Mouse (Mus musculus): ENCODE data around the gene Dnajc1. TPM values are rescaled to one million over a fixed set of nuclear protein-coding genes. Genes with fewer than 3 reads are reported as not detected.

Gene Dnajc1
- total RNA-seq, 2 experiments from 2014 or later: 8.5 to 12.5 TPM

DNA sequence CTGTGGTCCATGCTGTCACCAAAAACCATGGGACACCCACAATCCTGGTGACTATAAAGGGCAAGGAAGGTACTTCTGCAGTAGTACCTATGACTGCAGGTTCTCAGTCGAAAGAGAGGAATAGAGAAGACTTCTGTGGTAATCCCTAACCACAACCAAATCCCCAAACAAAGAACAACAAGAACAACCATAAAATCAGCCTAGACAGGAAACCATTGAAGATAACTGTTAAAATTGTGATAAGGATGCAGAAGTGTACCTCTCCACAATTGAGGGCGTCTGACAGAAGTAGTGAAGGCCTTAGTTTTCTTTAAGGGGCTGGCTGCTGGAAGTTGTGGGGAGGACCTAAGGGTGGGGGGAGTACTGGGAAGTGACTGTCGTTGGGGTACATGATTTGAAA is 91.7 kb downstream of the Dnajc1 start:
- DNase-seq: no peak

DNA sequence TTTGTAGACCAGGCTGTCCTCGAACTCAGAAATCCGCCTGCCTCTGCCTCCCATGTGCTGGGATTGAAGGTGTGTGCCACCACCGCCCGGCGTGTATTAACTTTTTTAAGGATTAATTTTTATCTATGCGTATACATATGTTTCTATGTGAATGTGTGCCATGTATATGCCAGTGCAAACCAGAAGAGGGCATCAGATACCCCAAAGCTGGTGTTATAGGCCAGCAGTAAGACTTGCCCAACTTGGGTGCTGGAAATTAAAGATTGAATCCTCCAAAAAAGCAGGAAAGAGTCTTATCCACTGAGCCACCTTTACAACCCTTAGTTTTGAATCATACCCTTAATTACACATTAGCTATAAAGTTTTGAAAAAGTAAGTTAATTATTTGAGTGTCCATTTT is 107.5 kb downstream of the Dnajc1 start:
- no peak for DNase-seq

DNA sequence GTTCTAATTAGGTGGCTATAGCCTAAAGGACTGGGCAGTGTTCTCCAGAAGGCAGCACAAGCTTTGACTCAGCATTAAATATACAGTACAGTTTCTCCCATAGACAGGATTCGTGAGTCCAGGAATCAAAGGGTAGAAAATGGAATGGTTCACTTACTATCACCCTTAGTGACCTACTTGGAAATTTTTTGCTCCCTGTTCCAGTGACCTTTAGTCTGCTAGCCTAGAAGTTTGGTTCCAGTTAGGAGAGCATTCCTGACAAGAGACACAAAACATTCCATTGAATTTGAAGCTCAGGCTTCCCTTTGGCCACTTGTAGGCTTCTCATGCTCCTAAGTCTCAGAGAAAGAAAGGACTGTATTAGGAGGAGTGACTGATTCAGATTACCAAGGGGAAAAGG is 126.9 kb downstream of the Dnajc1 start:
- DNase-seq: no peak

DNA sequence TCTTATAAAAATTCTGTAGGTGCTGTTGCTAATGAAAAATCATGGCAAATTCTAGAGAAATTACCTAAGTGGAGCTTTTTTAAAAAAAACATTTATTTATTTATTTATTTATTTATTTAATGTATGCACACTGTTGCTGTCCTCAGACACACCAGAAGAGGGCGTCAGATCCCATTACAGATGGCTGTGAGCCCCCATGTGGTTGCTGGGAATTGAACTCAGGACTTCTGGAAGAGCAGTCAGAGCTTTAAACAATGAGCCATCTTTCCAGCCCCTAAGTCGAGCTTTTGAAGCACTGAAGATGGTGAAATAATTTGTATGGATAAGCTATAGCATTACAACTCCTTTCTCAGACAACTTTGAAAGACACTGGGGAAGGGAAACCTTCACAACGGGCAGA is 128.1 kb downstream of the Dnajc1 start:
- DNase-seq: no peak

DNA sequence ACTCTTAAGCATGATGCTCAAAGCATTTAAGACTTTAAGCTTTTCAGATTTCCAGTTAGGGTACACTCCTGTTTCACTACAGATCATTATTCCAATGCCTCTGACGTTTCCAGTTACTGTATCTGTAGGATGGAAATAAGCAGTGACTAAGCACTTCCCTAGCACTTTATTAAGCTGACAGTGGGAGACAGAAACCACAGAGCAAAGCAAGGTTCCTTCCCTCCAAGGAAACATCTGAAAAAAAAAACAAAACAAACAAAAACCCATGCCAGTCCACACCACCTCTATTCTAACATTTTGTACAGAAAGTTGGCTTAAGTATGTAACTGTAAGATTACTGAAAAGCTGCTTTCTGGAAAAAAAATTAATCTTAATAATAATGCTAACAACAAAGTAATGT is 130.3 kb downstream of the Dnajc1 start:
- no peak for DNase-seq

DNA sequence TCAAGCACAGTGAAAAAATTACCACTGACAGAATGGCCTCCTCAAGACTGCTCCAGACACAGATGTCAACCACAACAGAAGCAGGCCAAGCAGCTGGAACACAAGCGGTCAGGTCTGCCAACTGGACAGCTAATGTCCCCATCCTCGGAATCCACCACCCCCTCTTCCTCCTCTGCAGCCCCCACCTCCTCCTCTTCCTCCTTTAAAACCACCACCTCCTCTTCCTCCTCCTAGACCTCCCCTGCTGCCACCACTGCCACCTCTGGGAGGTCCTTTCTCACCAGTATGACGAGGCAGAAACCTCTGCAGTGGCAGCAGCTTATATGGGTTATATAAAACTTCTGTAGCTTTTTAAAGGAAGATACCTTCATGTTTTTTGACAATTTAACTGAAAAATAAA is 143.4 kb downstream of the Dnajc1 start:
- DNase-seq: no peak

DNA sequence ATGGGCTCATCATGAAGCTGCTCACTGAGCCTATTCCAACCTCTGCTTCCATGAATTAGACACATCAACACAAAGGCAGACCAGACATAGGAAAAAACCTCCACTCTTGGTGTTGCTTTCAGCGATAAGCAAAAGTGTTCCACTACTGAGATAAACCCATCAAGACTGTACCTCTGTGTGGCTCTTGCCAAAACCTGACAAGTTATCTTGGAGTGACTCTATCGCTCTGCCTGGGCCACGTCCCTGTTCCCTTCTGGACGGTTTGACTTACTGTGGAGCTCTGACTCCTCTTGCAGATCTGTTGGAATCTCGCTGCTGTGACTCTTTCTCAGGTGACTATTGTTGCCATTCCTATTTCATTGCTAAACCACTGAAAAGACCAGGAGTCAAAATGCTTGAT is 157.1 kb downstream of the Dnajc1 start:
- no peak for DNase-seq

DNA sequence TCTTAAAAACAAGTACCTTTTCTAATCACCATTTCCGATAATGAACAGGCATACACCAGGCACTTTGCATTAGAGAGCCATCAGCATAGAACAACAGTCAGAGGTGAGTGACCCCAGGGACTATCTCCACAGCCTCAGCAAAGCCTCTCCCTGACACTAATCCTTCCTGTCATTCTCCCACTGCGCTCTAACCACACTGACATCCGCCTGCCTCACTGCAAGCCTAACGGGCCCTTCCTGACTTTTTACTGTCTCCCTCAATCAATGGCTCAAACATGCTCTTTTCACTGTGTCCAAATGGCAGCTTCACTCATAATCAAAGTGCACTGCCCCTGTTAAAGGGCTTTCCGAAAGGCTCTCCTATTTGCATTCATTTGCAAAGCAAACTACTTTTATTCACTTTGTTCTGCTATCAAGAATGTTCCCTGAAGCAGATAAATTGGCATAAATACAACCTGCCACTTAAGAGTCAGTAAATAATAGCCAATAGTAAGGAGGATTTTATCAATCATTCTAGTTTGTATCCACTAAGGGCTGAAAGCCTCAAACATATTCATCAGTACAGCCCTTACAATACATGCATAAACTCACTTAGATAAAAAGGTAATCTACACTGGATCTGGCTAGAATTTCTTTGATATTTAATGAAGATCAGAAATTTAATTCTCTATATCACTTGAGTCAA is 159.6 kb downstream of the Dnajc1 start:
- DNase-seq: no peak

DNA sequence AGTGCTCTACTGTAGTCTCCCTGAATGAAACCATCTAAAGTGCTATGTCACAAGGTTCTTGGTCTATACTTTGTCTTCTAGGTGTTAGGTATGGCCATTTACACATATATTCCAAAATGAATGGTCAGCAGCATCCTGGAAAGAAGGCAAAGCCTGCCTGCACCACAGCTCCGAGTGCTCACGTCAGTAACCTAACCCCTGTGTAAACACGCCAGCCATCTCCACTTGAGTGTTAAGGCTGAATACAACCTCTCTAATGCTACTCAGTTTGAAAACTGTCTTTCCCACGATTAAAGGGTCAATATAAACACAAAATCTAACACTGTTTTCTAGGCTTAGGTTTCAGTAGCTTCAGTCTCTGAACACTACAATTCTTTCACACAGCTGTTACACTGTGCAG is 161.5 kb downstream of the Dnajc1 start:
- no peak for DNase-seq

DNA sequence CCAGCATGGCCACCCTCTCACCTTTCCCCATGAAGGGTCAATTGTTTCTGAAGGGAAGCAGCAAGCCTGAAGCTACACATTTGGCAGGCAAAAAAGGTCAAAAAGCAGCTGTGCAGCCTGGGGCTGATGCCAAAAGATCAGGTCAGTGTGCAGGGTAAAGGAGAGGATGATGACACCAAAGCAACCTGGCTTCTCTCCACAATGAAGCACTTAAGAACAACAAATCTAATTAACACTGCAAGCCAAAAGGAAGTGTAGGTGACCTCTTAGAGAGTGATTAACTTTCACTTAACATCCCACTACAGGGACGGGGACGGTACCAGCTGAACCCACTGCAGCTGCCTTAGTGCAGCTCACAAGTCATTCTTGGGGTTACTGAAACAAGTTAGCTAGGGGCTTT is 163.4 kb downstream of the Dnajc1 start:
- no peak for DNase-seq

DNA sequence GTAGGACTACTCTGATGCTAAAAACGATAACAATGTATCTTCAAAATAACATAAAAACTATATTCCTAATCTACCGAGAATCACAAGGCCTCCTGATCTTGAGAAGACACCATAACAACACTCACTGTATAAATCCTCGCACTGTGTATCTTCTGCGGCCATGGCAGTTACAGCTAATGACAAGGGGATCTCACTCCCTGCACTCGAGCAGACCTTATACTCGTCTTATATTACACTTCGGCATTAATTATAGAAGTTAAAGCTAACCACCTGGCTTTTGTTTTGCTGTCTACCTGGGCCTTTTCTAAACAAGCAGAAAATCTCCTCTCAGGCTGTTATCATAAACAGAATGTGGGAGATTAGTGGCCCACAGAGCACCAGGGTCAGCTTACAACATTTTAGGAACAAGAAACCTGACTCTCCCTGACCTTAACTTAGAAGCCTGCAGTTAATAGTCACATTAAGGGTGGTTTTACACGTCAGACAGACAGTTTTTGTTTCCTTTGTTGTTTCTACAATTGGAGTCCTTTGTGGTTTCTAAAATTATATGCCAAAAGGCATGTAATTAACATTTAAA is 164.1 kb downstream of the Dnajc1 start:
- no peak for DNase-seq

DNA sequence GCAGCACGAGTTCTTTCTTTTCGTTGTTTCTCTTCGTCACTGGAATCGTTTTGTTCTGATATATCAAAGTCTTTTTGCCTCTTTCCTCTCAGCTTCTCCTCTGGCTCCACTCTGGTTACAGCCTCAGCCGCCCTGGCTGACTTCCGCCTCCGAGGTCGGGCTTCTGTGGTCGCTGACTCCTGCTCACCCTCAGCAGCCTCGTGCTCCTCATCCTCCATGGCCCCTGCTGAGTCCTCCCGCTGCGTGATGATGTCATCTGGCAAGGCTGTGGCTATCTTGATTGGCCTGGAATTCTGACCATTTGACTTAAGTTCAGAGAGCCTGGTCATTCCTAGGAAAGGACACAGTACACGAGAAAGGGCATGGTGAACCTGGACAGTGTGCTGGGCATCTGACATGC is 173.1 kb downstream of the Dnajc1 start:
- no peak for DNase-seq

DNA sequence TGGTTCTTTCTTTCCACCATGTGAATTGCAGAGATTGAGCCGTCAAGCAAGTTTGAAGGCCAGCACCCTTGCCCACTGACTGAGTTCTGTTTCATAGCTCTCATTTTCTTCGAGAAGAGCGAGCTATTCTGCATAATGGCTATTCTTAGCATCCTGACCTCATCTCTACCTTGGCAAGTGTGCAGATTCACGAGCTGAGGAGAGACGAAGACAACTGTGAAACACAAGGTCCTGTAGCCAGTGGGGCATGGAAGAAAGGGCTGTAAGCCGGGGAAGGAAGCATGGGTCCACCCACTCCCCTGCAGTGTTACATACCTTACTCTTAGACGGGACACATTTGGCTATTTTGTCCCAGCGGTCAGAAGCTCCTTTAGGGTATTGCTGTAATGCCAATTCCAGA is 173.5 kb downstream of the Dnajc1 start:
- peak; percentile 29 for DNase-seq

DNA sequence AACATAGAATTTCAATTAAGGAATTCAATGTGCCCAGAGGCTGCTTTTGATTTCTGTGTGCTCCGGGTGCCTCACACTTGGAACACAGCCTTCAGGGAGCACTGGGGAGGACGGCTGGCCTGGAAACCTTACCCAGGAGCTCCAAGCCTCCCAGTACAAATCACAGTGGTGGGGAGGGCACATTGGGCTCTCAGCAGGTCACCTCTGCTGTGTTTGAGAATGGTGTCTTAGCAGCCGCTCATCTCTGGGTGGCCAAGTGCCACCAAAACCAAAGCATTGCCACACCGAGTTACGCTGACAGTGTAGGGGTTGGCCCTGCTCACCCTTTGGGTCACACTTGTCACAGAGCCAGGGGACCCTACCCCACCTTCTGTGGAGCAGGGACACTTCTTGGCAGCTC is 174.1 kb downstream of the Dnajc1 start:
- peak; percentile 19 for DNase-seq

DNA sequence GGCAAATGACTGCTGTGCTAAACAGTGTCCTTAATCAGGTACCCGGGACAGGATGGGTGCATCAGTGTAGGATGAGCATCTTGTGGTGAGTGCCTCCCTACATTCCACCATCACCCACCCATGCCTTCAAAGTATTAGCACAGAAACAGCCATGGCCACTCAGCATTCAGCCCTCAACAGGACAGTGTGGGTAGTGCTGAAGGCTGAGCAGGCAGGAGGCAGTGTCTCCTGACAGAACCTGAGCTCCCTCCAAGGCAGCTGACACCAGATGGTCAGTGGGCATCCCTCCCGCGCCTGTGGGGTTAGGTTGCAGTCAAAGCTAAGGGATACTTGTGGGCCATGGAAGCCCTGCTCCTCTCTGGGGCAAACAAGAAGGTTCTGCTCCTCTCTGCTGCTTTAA is 174.8 kb downstream of the Dnajc1 start:
- peak; percentile 74 for DNase-seq

DNA sequence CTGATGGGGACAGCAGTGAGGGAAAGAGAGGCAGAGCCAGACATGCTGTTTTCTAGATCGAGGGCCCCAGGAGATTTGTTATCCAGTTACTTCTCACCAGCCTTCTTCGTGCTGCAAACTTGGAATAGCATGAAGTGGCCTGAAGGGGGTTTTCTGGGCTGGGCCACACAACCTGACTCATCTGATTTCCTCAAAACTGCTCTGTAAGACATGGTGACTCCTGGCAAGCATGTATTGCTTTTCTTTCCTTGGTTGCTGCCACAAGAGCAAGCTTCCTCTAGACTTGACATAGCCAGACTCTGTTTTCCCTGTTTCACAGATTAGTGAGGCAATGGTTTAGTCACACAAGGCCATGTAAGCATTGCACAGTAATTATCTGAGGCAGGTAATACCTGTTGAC is 178.6 kb downstream of the Dnajc1 start:
- no peak for DNase-seq

DNA sequence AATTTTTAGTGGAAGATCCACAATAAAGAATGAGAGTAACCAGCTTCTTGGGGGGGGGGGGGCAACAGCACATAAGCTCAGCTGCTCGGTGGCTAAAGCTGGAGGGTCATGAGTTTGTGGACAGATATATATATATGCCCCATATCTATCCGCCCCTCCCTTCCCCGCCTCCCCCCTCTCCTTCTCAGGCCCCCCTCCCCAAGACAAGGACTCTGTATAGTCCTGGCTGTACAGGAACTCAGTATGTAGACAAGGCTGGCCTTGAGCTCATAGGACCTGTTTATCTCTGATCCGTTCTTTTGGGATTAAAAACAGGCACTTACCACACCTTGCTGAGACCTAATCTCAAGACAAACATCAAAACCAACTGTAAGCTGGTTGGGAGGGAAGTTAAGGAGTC is 182.7 kb downstream of the Dnajc1 start:
- DNase-seq: no peak

DNA sequence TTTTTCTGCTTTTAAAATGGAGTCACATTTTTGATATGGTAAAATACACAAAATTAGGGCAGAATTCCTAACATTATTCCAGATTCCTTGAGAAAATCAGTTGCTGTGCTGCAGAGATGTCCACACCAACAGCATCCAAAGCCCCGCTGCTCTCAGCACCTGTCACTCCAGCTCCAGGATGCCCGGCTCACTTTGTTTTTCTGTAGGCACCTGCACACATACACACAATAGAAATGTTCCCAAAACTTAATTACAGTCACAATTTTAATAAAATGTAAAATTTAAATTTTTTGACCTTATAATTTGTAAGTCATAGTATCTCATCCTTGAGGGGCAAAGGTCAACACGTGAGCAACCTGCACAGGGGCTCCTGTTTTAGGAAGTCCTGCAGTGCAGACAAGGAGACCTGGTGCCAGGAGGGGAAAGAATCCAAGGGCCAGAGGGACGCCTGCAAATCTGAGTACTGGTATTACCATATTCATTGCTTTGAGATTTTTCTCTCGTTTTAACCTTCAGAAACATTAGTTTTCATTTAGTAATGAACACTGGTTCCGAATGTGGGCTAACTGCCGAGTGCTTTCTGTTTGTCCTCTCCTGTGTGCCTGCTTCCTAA is 183.3 kb downstream of the Dnajc1 start:
- no peak for DNase-seq

DNA sequence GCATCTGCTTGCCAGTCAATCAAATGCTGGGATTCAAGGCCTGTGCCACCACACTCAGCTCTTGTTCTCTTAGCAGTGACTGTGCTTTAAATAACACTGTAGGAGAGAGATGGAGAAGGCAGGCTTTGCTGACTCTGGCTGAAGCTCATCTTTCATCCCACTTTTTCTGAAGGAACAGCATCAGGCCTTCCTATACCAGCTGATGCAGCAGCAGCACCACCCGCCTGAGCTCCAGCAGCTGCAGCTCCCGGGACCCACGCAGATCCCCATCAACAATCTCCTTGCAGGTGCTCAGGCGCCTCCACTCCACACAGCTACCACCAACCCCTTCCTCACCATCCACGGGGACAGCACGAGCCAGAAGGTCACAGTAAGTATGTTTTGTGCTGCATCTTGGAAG is 184.1 kb downstream of the Dnajc1 start:
- DNase-seq: no peak

DNA sequence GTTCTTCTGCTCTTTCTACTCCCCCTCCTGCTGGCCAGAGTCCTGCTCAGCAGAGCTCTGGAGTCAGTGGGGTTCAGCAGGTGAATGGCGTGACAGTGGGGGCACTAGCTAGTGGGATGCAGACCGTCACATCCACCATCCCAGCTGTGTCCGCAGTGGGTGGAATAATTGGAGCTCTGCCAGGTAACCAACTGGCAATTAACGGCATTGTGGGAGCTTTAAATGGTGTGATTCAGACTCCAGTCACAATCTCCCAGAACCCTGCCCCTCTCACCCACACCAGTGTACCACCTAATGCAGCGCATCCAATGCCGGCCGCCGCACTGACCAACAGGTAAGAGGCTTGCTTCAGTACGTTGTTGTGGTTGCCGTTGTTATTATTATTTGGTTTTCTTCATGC is 185.8 kb downstream of the Dnajc1 start:
- DNase-seq: no peak

DNA sequence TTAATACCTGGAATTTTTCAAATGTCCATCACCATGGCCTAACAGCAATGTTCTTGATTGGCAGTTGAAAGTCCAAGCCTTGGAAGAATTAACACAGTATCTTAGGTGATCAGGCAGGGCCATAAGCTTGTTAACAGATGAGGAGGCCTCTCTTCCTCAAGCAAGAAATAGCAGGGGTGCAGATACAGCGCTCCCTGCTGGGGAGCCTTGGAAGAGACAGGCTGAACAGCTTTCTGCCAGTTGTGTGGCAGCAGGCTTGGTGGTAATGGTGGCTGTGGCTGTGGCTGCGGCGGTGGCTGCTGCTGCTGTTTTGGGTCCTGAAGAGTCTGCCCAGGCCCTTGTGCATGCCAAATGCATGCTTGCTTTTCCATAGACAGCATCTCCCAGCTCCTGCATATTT is 187.5 kb downstream of the Dnajc1 start:
- DNase-seq: peak; percentile 51

DNA sequence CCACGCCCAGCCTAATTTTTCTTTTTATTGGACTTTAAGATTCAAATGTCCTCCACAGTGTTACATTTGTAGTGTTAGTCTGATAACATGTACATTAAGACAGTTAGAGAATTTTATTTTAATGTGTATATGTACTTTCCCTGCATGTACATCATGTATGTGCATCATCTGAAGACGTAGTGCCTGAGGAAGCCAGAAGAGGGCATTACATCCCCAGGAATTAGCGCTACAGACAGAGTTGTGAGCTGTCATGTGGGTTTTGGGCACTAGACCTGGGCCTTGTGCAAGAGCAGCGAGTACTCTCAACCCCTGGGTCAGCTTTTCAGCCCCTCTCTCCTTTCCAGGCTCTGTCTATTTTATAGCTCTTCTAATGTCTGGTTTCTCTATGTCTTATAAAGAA is 189.7 kb downstream of the Dnajc1 start:
- DNase-seq: no peak

DNA sequence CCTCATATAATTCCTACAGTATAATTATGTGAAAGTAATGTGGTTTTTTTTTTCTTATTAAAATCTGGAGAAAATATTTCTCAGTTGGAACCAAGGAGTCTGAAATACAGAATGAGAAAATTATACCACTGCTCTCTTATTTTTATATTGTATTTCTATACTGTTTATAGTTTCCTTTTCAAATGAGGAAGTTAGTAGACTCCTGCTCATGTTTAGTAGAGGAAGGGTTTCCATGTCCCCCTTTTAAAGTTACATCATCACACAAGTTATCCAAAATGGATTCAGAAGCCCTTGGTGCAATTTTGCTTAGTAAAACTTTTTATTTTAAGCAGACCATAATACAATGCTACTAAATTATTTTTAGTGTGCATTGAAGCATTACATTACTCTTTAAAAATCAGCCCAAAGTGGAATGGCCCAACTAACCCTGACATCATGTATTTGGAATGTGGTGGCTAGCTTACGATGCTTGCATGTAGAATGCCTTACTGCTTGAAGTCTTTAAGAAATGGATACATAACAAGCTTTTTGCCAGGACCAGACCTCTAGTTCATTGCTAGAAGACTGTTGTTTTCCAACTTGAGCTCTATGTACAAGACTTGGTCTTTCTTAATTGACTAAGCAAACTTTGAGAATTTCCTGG is 190.7 kb downstream of the Dnajc1 start:
- DNase-seq: no peak

All from gastrocnemius, postnatal 25 days (tissue).